Mouse (Mus musculus): ENCODE measurements around the gene Prune2. TPM values are rescaled to one million over a fixed set of nuclear protein-coding genes. Genes with fewer than 3 reads are reported as not detected.
A peak's percentile ranks its signal among the peaks of the same experiment; 100 is the strongest.

Prune2 gene
- total RNA-seq, 2 experiments from 2014 or later = 16.2 to 17.4 TPM

GRCm38 (mm10) chr19:17250801-17251200, 294.9 kb downstream of the Prune2 start:
- DNase-seq = no peak
- intact Hi-C loops (cut with DNase I) = no loop called here

DNA sequence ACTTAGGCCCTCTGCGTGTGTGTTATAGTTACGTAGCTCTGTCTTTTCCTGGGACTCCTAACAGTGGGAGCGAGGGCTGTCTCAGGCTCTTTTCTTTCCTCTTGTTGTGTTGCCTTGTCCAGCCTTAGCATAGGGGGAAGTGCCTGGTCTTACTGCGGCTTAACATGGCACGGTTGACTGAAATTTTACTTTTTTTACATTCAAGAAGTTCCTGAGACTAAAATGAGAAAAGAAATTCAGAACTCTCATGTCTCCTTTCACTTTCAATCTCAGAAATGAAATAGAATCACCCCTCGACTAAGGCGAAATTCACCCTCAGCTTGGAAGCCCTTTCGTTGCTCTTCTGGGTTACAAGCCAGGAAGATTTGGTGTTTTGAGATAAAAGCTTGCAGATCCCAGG, 295.5 kb downstream of the Prune2 start:
- intact Hi-C loops (cut with DNase I) = no loop called here
- DNase-seq = no peak

GRCm38 (mm10) chr19:17252845-17253244, 296.9 kb downstream of the Prune2 start:
- intact Hi-C loops (cut with DNase I) = no loop called here
- no peak for DNase-seq

DNA sequence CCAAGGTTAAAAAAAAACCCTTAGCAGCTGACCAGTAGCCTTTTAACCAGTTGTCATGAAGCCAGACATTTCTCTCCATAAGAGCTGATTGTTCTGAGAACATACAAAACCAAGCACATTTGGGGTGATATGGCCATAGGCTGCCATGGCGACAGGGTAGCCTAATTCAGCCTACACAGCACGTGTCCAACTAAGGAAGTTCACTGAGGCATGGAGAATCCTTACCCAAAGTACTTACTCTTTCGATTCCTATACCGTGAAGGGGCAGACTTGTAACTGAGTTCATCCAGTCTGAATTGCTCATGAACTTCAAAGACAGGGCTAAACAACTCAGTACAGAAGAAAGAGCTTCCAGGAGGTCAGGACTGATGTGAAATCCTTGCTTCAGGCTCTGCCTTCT, 299.6 kb downstream of the Prune2 start:
- intact Hi-C loops (cut with DNase I) = no loop called here
- DNase-seq = no peak

GRCm38 (mm10) chr19:17256388-17256787, 300.5 kb downstream of the Prune2 start:
- intact Hi-C loops (cut with DNase I) = no loop called here
- no peak for DNase-seq

- intact Hi-C loops (cut with DNase I) = no loop called here
- no peak for DNase-seq
Measured at GRCm38 (mm10) chr19:17256867-17257266, 300.9 kb downstream of the Prune2 start.

DNA sequence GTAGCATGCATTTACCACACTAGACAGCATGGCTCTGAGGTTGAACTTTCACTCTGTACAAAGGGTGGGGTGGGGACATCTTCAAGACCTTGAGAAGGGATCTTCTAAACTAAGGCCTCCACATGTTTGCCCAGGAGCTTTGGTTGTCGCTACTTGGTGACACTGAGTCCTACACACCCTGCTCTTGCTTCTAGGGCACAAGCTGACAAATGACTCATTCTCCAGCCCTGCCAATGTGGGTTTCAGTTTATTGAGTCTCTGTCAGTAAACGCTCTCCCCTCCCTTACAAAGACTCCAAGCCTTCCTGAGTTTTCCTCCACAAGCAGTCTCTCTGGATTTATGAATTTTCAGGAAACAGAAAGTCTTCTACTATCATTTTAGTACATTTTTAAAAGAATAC, 307.3 kb downstream of the Prune2 start:
- intact Hi-C loops (cut with DNase I) = no loop called here
- DNase-seq = no peak

GRCm38 (mm10) chr19:17263679-17264370, 307.9 kb downstream of the Prune2 start:
- no peak for DNase-seq
- intact Hi-C loops (cut with DNase I) = no loop called here

DNA sequence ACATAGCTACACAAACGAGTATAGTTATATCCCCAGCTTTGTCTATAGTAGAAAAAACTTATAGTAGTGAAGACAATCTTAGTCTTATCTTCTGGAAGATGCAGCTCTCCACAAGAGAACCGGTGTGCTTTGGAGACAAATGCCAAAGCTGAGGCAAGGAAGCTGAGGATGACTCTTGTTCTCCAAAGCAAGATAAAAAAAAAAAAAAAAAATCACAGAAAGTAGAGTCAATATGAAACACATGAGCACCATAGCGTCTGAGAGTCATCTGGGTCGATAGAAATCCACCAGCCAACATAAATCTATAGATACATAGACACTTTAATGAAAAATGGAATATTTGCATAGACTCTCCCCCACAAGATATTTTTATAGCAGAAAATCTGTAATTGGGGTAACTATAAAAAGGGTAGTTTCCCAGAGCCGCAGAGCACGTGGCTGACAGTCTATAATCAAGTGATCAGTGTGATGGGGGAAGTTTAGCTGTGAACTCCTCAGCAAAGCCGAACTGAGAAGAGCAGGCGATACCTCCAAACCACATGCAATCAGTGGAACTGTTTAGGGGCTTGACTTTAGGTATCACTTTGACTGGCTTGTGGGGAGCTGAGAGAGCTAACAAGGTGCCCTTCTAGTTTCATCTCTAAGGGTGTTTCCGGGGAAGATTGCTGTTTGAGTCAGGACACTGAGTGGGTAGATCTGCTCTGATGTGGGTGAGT, 308.7 kb downstream of the Prune2 start:
- intact Hi-C loops (cut with DNase I) = no loop called here
- no peak for DNase-seq

GRCm38 (mm10) chr19:17268669-17269068, 312.8 kb downstream of the Prune2 start:
- intact Hi-C loops (cut with DNase I) = no loop called here
- DNase-seq = no peak

DNA sequence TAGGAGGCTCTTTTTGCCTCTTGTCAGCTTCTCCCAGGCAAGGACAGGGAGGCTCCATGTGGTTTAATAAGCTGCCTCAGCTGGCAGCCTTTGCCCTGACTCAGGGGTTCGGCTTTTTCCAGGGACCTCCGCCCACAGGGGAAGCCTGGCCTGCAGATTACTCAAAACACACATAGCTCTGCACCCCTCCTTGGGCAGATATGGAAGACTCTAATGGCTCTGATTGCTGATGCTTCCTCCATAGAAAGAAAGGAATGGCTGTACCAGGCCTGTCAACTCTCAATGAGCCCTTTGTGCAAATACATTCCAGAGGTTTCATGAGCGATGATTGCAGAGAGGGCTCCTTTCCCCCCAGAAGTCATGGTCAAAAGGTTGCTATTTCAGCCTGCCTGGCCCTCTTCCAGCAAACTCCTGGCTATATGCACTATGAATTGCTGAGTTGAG, 315.3 kb downstream of the Prune2 start:
- intact Hi-C loops (cut with DNase I) = no loop called here
- DNase-seq = peak; percentile 41 to 45

- intact Hi-C loops (cut with DNase I) = no loop called here
- DNase-seq = no peak
Measured at GRCm38 (mm10) chr19:17272988-17273387, 317.1 kb downstream of the Prune2 start.

Other genes starting within 250 kb of the Prune2 start
- 10 to 100 TPM; 21.7 to 28.5 TPM for gene Vps13a, start 175.2 kb upstream of the Prune2 start, total RNA-seq (2021)
- not detected for gene Foxb2, start 82.3 kb upstream of the Prune2 start, total RNA-seq (2021)

Measured in heart, postnatal 10 days (tissue).